Mouse (Mus musculus): ENCODE results near the gene Rnf157.

DNA sequence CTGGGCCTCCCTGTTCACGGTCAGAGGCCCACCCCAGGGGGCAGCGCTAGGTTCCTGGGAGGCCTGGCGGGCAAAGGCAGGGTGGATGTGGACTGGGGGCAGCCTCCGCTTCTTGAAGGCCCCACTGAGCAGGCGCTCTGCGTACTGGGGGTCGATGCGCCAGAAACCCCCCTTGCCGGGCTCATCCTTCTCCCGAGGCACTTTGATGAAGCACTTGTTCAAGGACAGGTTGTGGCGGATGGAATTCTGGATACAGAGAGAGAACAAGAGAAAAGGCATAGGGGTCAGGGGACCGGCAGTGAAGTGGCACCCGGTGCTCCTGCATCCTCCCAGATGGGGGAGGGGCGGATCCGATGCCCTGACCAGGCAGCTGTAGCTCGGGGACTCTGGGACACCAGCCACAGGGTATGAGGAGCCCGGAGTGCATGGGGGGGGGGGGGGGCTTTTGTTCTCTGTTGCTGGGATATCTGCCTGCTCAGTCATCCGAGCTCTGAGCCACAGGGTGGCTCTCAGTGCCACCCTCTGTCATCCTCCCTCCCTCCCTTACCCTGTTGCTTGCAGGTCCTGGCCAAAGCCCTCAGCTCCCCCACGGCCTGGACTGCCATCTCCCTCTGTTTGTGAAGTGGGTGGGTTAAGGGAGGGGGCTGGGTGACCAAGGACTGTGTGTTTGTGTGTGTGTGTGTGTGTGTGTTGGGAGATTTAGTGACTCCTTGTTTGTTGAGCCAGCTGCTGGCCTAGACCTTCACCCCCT, 80.4 kb downstream of the Rnf157 start:
- no peak for TF ChIP-seq CTCF (IDR thresholded peaks at IDR 0.05; ENCODE audit: borderline replicate concordance, insufficient read depth, low read length)
- TF ChIP-seq POLR2A (IDR thresholded peaks at IDR 0.05; ENCODE audit: low read depth, low read length): no peak
